In the genomic region with DNA sequence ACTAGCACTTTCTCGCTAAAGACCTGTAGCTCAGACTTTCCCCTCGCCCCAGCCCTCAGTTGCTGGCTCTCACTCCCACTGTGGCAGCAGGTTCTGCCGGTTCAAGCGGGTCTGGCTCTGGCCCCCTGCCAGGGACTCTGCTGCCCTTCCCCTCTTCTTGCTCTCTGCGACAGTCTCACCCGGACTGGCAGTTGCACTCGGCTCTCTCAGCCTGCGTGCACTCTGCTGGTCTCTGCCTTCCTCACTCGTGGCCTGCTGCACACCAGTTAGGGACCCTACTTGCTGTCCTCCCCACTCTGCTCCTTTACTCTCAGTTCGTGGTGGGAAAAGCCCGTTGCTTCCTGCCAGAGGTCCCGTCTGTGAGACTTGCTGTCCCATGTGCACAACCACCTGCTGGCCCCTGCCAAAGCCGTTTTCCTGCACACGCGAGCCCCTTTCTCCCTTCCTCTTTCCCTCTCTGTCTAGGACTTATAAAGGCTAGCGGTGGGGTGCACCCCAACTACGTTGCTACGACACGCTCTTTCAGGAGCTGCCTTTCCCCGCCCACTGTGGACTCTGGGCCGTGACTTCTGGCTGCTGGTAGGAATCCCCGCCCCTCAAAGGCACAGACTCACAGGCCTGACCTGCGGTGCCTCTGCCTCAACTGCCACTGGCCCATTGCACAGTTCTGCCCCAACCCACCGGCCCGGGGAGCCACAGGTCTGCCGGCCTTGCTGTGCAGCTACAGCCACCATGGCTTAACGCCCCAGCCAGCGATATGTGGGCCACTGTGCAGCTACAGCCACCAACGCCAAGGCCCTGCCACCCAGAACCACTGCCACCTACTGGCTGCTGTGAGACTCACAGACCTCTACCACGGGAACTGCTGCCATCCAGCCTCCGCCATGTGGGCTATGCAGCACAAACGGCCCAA, we compare ENCODE assay signal across 8 mouse cellular contexts. TPM values are rescaled to one million over a fixed set of nuclear protein-coding genes. Genes with fewer than 3 reads are reported as not detected.
DNase-seq lines count a peak whose midpoint lies in the region; ATAC-seq and TF ChIP-seq lines count a peak whose summit lies in the region.

No protein-coding gene starts in this region.

- H3K27ac ChIP-seq in lung, embryonic 14.5 days (ENCODE audit: low read depth), result peak overlapping the region; percentile 82

- peaks cover 30% of the 10 kb centered on the region for H3K36me3 ChIP-seq in G1E (replicated peaks)
- H3K36me3 ChIP-seq in lung, embryonic 14.5 days (ENCODE audit: insufficient read depth), result peaks cover 11% of the 10 kb centered on the region

- peak overlapping the region; percentile 96 for H3K4me2 ChIP-seq in lung, embryonic 14.5 days

- peak; percentile 87 for TF ChIP-seq CTCF in G1E (IDR thresholded peaks at IDR 0.05; ENCODE audit: low read depth, low read length)
- peak; percentile 97 for TF ChIP-seq CTCF in lung, embryonic 14.5 days (IDR thresholded peaks at IDR 0.05; ENCODE audit: low read depth)

- WGBS in lung, embryonic 14.5 days, result 1% methylated on average over 32 of the region's 32 CpGs

- H3K9me3 ChIP-seq in G1E (replicated peaks), result 0 out of 2 replicates have a peak, but pooled peaks cover 2% of the 10 kb centered on the region
- H3K9me3 ChIP-seq in lung, embryonic 14.5 days (ENCODE audit: low read depth, low read length), result no peaks in the 10 kb centered on the region

- DNase-seq in G1E (ENCODE audit: low spot score), result peak; percentile 75
- peak; percentile 83 for DNase-seq in cerebellum, adult 8-10 months
- peak; percentile 84 for DNase-seq in forelimb bud, embryonic 11.5 days (ENCODE audit: low read depth, low spot score)
- peak; percentile 92 for DNase-seq in heart, postnatal 4 days
- peak; percentile 54 to 69 for DNase-seq in layer of hippocampus, adult 8-10 months (ENCODE audit: low spot score in 2 of 2)
- DNase-seq in lung, embryonic 14.5 days, result peak; percentile 93
- peak; percentile 82 for DNase-seq in testis, postnatal 14 days (ENCODE audit: low spot score)

- ATAC-seq in G1E (ENCODE audit: extremely low read depth, insufficient number of reproducible peaks, low FRiP score, poor library complexity, severe bottlenecking), result peak; percentile 80
- ATAC-seq in lung, embryonic 14.5 days (ENCODE audit: insufficient read depth), result peak; percentile 94
- ATAC-seq in neutrophil, adult 5-6 weeks (ENCODE audit: extremely low read depth, insufficient number of reproducible peaks, low FRiP score, poor library complexity, severe bottlenecking), result peak; percentile 95

- H3K27me3 ChIP-seq in G1E (ENCODE audit: insufficient read depth, low read length), result no peaks in the 10 kb centered on the region
- no peaks in the 10 kb centered on the region for H3K27me3 ChIP-seq in lung, embryonic 14.5 days (ENCODE audit: insufficient read depth, low read length)

- peaks cover 48% of the 10 kb centered on the region for H3K4me1 ChIP-seq in G1E (ENCODE audit: insufficient read depth, low read depth, low read length)
- peaks cover 3% of the 10 kb centered on the region; the same call in 1 of the 2 replicates for H3K4me1 ChIP-seq in lung, embryonic 14.5 days (ENCODE audit: insufficient read depth)

- H3K9ac ChIP-seq in lung, embryonic 14.5 days, result peak overlapping the region; percentile 56

- peak overlapping the region; percentile 74 for H3K4me3 ChIP-seq in G1E (ENCODE audit: low read depth, low read length)
- H3K4me3 ChIP-seq in lung, embryonic 14.5 days (ENCODE audit: low read depth, low read length), result peak overlapping the region; percentile 50

RNA-seq across cellular contexts. Expression of a gene that starts 20.3 kb away (rescaled TPM):
- total RNA-seq in G1E (2014; fragmentation: Nextera tagmentation) (17.6 and 18.4 TPM in 2 replicates), G1E (2017) (12.6 and 13.2 TPM in 2 replicates)
- polyA plus RNA-seq in G1E (2012), result 3.0 and 3.3 TPM in 2 replicates
- total RNA-seq in heart, postnatal 4 days (2021), result 10 to 100 TPM; 15.5 to 16.0 TPM
- total RNA-seq in layer of hippocampus, adult 8-10 months (2022), result 10 to 100 TPM; 17.6 to 20.9 (median 19.9) TPM
- 21.0 and 23.7 TPM in 2 replicates for polyA plus RNA-seq in lung, embryonic 14.5 days (2014; fragmentation: Nextera tagmentation; extraction: Ambion mirVana)
- 13.9 and 20.4 TPM in 2 replicates for total RNA-seq in neutrophil, adult 5-6 weeks (2017)

Comparison
In these comparisons a context has a peak if more than half of its experiments do, and no peak if none do; other contexts are left out.
1. Peak in every context shown above with its lines: DNase-seq, ATAC-seq, H3K4me3 ChIP-seq and H3K27ac ChIP-seq.